Mouse (Mus musculus): ENCODE measurements at regions not wholly inside any gene's neighbourhood (a gene's known extent, or its start where the extent isn't known, plus 50 kb on each side); places are given as distances from the start of the nearest gene placed in this dataset.

GRCm38 (mm10) chr11:45624233-45624632 lies 227.6 kb upstream of the Clint1 start:
- Histone ChIP-seq H3K4me3 (ENCODE audit: insufficient read depth in 1 of 2, low read depth in 1 of 2, low read length in 2 of 2, poor library complexity in 1 of 2, severe bottlenecking in 1 of 2) (no peak overlapping the region), H3K36me3 (ENCODE audit: control insufficient read depth, insufficient read depth, low read length, poor library complexity, severe bottlenecking) (no peaks in the 10 kb centered on the region), H3K27ac (ENCODE audit: insufficient read depth, low read depth, low read length, poor library complexity, severe bottlenecking) (no peak overlapping the region), H3K9me3 (ENCODE audit: control insufficient read depth, insufficient read depth, low read depth, low read length) (no peaks in the 10 kb centered on the region), H3K9ac (ENCODE audit: insufficient read depth, low read depth, low read length, poor library complexity, severe bottlenecking) (no peak overlapping the region), H3K4me1 (ENCODE audit: control insufficient read depth in 2 of 2, insufficient read depth in 2 of 2, low read length in 2 of 2, poor library complexity in 1 of 2) (no peaks in the 10 kb centered on the region)
- TF ChIP-seq MAFK (IDR thresholded peaks at IDR 0.05; ENCODE audit: insufficient read depth, low read depth, low read length) (no peak), CHD2 (IDR thresholded peaks at IDR 0.05; ENCODE audit: low read depth, low read length) (no peak), ZNF384 (IDR thresholded peaks at IDR 0.05; ENCODE audit: low read depth, low read length) (no peak), ZC3H11A (IDR thresholded peaks at IDR 0.05; ENCODE audit: borderline replicate concordance, low read depth, low read length) (no peak), HCFC1 (IDR thresholded peaks at IDR 0.05; ENCODE audit: borderline replicate concordance, insufficient read depth, low read length) (no peak)
- in situ Hi-C loops (cut with MboI; ENCODE audit: low sequenced_read_pairs in 2 of 2, unreplicated experiment in 2 of 2): no loop called here
- no peak for DNase-seq (ENCODE audit: low read depth, low spot score)

- TF ChIP-seq CHD2 (IDR thresholded peaks at IDR 0.05; ENCODE audit: low read depth, low read length): no peak
- TF ChIP-seq MAFK (IDR thresholded peaks at IDR 0.05; ENCODE audit: insufficient read depth, low read depth, low read length): no peak
- TF ChIP-seq ZNF384 (IDR thresholded peaks at IDR 0.05; ENCODE audit: low read depth, low read length): no peak
- no peak for TF ChIP-seq HCFC1 (IDR thresholded peaks at IDR 0.05; ENCODE audit: borderline replicate concordance, insufficient read depth, low read length)
- TF ChIP-seq ZC3H11A (IDR thresholded peaks at IDR 0.05; ENCODE audit: borderline replicate concordance, low read depth, low read length): no peak
- no peaks in the 10 kb centered on the region for H3K9me3 ChIP-seq (ENCODE audit: control insufficient read depth, insufficient read depth, low read depth, low read length)
- no peak overlapping the region for H3K4me3 ChIP-seq (ENCODE audit: insufficient read depth in 1 of 2, low read depth in 1 of 2, low read length in 2 of 2, poor library complexity in 1 of 2, severe bottlenecking in 1 of 2)
- H3K36me3 ChIP-seq (ENCODE audit: control insufficient read depth, insufficient read depth, low read length, poor library complexity, severe bottlenecking): no peaks in the 10 kb centered on the region
- DNase-seq (ENCODE audit: low read depth, low spot score): peak; percentile 28
- in situ Hi-C loops (cut with MboI; ENCODE audit: low sequenced_read_pairs in 2 of 2, unreplicated experiment in 2 of 2): no loop called here
- H3K27ac ChIP-seq (ENCODE audit: insufficient read depth, low read depth, low read length, poor library complexity, severe bottlenecking): no peak overlapping the region
- H3K4me1 ChIP-seq (ENCODE audit: control insufficient read depth in 2 of 2, insufficient read depth in 2 of 2, low read length in 2 of 2, poor library complexity in 1 of 2): no peaks in the 10 kb centered on the region
- H3K9ac ChIP-seq (ENCODE audit: insufficient read depth, low read depth, low read length, poor library complexity, severe bottlenecking): no peak overlapping the region
Measured at GRCm38 (mm10) chr11:45629250-45629649, 222.6 kb upstream of the Clint1 start.

- Histone ChIP-seq H3K4me1 (ENCODE audit: control insufficient read depth in 2 of 2, insufficient read depth in 2 of 2, low read length in 2 of 2, poor library complexity in 1 of 2) (no peaks in the 10 kb centered on the region), H3K36me3 (ENCODE audit: control insufficient read depth, insufficient read depth, low read length, poor library complexity, severe bottlenecking) (no peaks in the 10 kb centered on the region), H3K9me3 (ENCODE audit: control insufficient read depth, insufficient read depth, low read depth, low read length) (no peaks in the 10 kb centered on the region), H3K9ac (ENCODE audit: insufficient read depth, low read depth, low read length, poor library complexity, severe bottlenecking) (no peak overlapping the region), H3K27ac (ENCODE audit: insufficient read depth, low read depth, low read length, poor library complexity, severe bottlenecking) (no peak overlapping the region), H3K4me3 (ENCODE audit: insufficient read depth in 1 of 2, low read depth in 1 of 2, low read length in 2 of 2, poor library complexity in 1 of 2, severe bottlenecking in 1 of 2) (no peak overlapping the region)
- no peak for DNase-seq (ENCODE audit: low read depth, low spot score)
- in situ Hi-C loops (cut with MboI; ENCODE audit: low sequenced_read_pairs in 2 of 2, unreplicated experiment in 2 of 2): no loop called here
- TF ChIP-seq ZNF384 (IDR thresholded peaks at IDR 0.05; ENCODE audit: low read depth, low read length) (no peak), ZC3H11A (IDR thresholded peaks at IDR 0.05; ENCODE audit: borderline replicate concordance, low read depth, low read length) (no peak), MAFK (IDR thresholded peaks at IDR 0.05; ENCODE audit: insufficient read depth, low read depth, low read length) (no peak), CHD2 (IDR thresholded peaks at IDR 0.05; ENCODE audit: low read depth, low read length) (no peak), HCFC1 (IDR thresholded peaks at IDR 0.05; ENCODE audit: borderline replicate concordance, insufficient read depth, low read length) (no peak)
Measured at GRCm38 (mm10) chr11:45634535-45635235, 217.2 kb upstream of the Clint1 start.

GRCm38 (mm10) chr11:45635896-45636295 lies 216.0 kb upstream of the Clint1 start:
- Histone ChIP-seq H3K9me3 (ENCODE audit: control insufficient read depth, insufficient read depth, low read depth, low read length) (no peaks in the 10 kb centered on the region), H3K36me3 (ENCODE audit: control insufficient read depth, insufficient read depth, low read length, poor library complexity, severe bottlenecking) (no peaks in the 10 kb centered on the region), H3K4me3 (ENCODE audit: insufficient read depth in 1 of 2, low read depth in 1 of 2, low read length in 2 of 2, poor library complexity in 1 of 2, severe bottlenecking in 1 of 2) (no peak overlapping the region), H3K4me1 (ENCODE audit: control insufficient read depth in 2 of 2, insufficient read depth in 2 of 2, low read length in 2 of 2, poor library complexity in 1 of 2) (no peaks in the 10 kb centered on the region), H3K27ac (ENCODE audit: insufficient read depth, low read depth, low read length, poor library complexity, severe bottlenecking) (no peak overlapping the region), H3K9ac (ENCODE audit: insufficient read depth, low read depth, low read length, poor library complexity, severe bottlenecking) (no peak overlapping the region)
- in situ Hi-C loops (cut with MboI; ENCODE audit: low sequenced_read_pairs in 2 of 2, unreplicated experiment in 2 of 2): no loop called here
- no peak for DNase-seq (ENCODE audit: low read depth, low spot score)
- no peak for TF ChIP-seq CHD2 (IDR thresholded peaks at IDR 0.05; ENCODE audit: low read depth, low read length)

- Histone ChIP-seq H3K27ac (ENCODE audit: insufficient read depth, low read depth, low read length, poor library complexity, severe bottlenecking) (no peak overlapping the region), H3K9me3 (ENCODE audit: control insufficient read depth, insufficient read depth, low read depth, low read length) (no peaks in the 10 kb centered on the region), H3K4me3 (ENCODE audit: insufficient read depth in 1 of 2, low read depth in 1 of 2, low read length in 2 of 2, poor library complexity in 1 of 2, severe bottlenecking in 1 of 2) (no peak overlapping the region), H3K36me3 (ENCODE audit: control insufficient read depth, insufficient read depth, low read length, poor library complexity, severe bottlenecking) (no peaks in the 10 kb centered on the region), H3K9ac (ENCODE audit: insufficient read depth, low read depth, low read length, poor library complexity, severe bottlenecking) (no peak overlapping the region), H3K4me1 (ENCODE audit: control insufficient read depth in 2 of 2, insufficient read depth in 2 of 2, low read length in 2 of 2, poor library complexity in 1 of 2) (no peaks in the 10 kb centered on the region)
- TF ChIP-seq ZC3H11A (IDR thresholded peaks at IDR 0.05; ENCODE audit: borderline replicate concordance, low read depth, low read length) (no peak), HCFC1 (IDR thresholded peaks at IDR 0.05; ENCODE audit: borderline replicate concordance, insufficient read depth, low read length) (no peak), MAFK (IDR thresholded peaks at IDR 0.05; ENCODE audit: insufficient read depth, low read depth, low read length) (no peak), ZNF384 (IDR thresholded peaks at IDR 0.05; ENCODE audit: low read depth, low read length) (no peak), CHD2 (IDR thresholded peaks at IDR 0.05; ENCODE audit: low read depth, low read length) (no peak)
- in situ Hi-C loops (cut with MboI; ENCODE audit: low sequenced_read_pairs in 2 of 2, unreplicated experiment in 2 of 2): no loop called here
- no peak for DNase-seq (ENCODE audit: low read depth, low spot score)
Measured at GRCm38 (mm10) chr11:45639236-45639635, 212.6 kb upstream of the Clint1 start.
